Mouse (Mus musculus): ENCODE results near the gene Arrdc3. TPM values are rescaled to one million over a fixed set of nuclear protein-coding genes. Genes with fewer than 3 reads are reported as not detected.
A peak's percentile ranks its signal among the peaks of the same experiment; 100 is the strongest.
"Not testable (repeated sequence)": the region's sequence is repeated elsewhere in the genome, so short reads cannot be mapped to it uniquely, and the experiment has no call there.

Gene Arrdc3
- total RNA-seq (2014; fragmentation: Nextera tagmentation) = 11.3 and 32.6 TPM in 2 replicates
- total RNA-seq (2017) = 31.1 and 34.1 TPM in 2 replicates

GRCm38 (mm10) chr13:80883190-80883589 is at the start of gene Arrdc3:
Gene Arrdc3 (plus strand): TSS chr13:80883384.
- ATAC-seq (replicated peaks; ENCODE audit: poor library complexity, severe bottlenecking) = peak; percentile 32

- ATAC-seq (replicated peaks; ENCODE audit: poor library complexity, severe bottlenecking) = peak; percentile 66
Measured at GRCm38 (mm10) chr13:80862215-80862614, 21.0 kb upstream of the Arrdc3 start.

- peak; percentile 98 for ATAC-seq (replicated peaks; ENCODE audit: poor library complexity, severe bottlenecking)
Measured at GRCm38 (mm10) chr13:80864195-80864594, 19.0 kb upstream of the Arrdc3 start.

- no peak for ATAC-seq (replicated peaks; ENCODE audit: poor library complexity, severe bottlenecking)
Measured at GRCm38 (mm10) chr13:80875126-80875525, 8.1 kb upstream of the Arrdc3 start.

GRCm38 (mm10) chr13:80880756-80881155 is 2.4 kb upstream of the Arrdc3 start:
- no peak for ATAC-seq (replicated peaks; ENCODE audit: poor library complexity, severe bottlenecking)

GRCm38 (mm10) chr13:80881722-80882500 is 1.3 kb upstream of the Arrdc3 start:
- ATAC-seq (replicated peaks; ENCODE audit: poor library complexity, severe bottlenecking) = peak; percentile 21

- ATAC-seq (replicated peaks; ENCODE audit: poor library complexity, severe bottlenecking) = peak; percentile 3; the same call in 1 of the 2 replicates
Measured at GRCm38 (mm10) chr13:80882716-80883135, 458 bp upstream of the Arrdc3 start.

- ATAC-seq (replicated peaks; ENCODE audit: poor library complexity, severe bottlenecking) = no peak
Measured at GRCm38 (mm10) chr13:80883649-80884376, 629 bp downstream of the Arrdc3 start.

- ATAC-seq (replicated peaks; ENCODE audit: poor library complexity, severe bottlenecking) = peak; percentile 21
Measured at GRCm38 (mm10) chr13:80884377-80884983, 1.3 kb downstream of the Arrdc3 start.

GRCm38 (mm10) chr13:80885103-80885833 is 2.1 kb downstream of the Arrdc3 start:
- ATAC-seq (replicated peaks; ENCODE audit: poor library complexity, severe bottlenecking) = peak; percentile 57

GRCm38 (mm10) chr13:80885834-80886663 is 2.9 kb downstream of the Arrdc3 start:
- ATAC-seq (replicated peaks; ENCODE audit: poor library complexity, severe bottlenecking) = peak; percentile 45

GRCm38 (mm10) chr13:80886664-80887210 is 3.6 kb downstream of the Arrdc3 start:
- no peak for ATAC-seq (replicated peaks; ENCODE audit: poor library complexity, severe bottlenecking)

- ATAC-seq (replicated peaks; ENCODE audit: poor library complexity, severe bottlenecking) = no peak
Measured at GRCm38 (mm10) chr13:80887842-80888241, 4.7 kb downstream of the Arrdc3 start.

- not testable (repeated sequence) for ATAC-seq (replicated peaks; ENCODE audit: poor library complexity, severe bottlenecking)
Measured at GRCm38 (mm10) chr13:80894928-80895327, 11.7 kb downstream of the Arrdc3 start.

- ATAC-seq (replicated peaks; ENCODE audit: poor library complexity, severe bottlenecking) = no peak
Measured at GRCm38 (mm10) chr13:80897411-80897810, 14.2 kb downstream of the Arrdc3 start.

GRCm38 (mm10) chr13:80898095-80898494 is 14.9 kb downstream of the Arrdc3 start:
- no peak for ATAC-seq (replicated peaks; ENCODE audit: poor library complexity, severe bottlenecking)

- ATAC-seq (replicated peaks; ENCODE audit: poor library complexity, severe bottlenecking) = peak; percentile 59
Measured at GRCm38 (mm10) chr13:80899435-80900029, 16.3 kb downstream of the Arrdc3 start.

GRCm38 (mm10) chr13:80901432-80901831 is 18.2 kb downstream of the Arrdc3 start:
- ATAC-seq (replicated peaks; ENCODE audit: poor library complexity, severe bottlenecking) = no peak

GRCm38 (mm10) chr13:80902796-80903195 is 19.6 kb downstream of the Arrdc3 start:
- ATAC-seq (replicated peaks; ENCODE audit: poor library complexity, severe bottlenecking) = peak; percentile 87

All from granulocyte monocyte progenitor cell, adult 5-6 weeks (primary cell).